In the genomic region with DNA sequence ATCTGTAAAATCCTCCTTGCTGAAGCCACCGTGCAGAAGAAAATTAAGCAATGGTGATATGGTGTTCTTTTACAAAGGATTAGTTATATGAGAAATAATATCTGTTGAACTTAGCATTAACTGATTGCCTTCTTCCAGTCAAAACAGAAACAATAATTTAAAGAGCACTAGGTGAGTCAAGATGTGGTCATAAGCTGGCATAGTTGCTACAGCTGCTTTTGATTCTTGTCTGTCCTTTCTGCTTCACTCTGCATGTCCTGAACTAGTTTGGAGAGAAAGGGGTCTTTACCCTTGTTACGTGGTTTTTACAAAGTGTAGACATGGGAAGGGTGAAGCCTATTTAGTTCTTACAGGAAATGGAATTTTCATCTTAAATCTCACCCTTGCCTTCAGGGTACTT, we compare ENCODE assay signal across 25 mouse cellular contexts.
"Had no signal": no experiment of that assay in that cellular context is flagged by ENCODE, and none has a peak within 500 bp of the region (broad histone marks: within the 10 kb centered on the region; RNA-seq: fewer than 3 reads in every experiment).

No protein-coding gene starts in this region.

- H3K27me3 ChIP-seq: heart, embryonic 13.5 days; heart, embryonic 15.5 days; hindbrain, embryonic 13.5 days; hindbrain, embryonic 15.5 days; kidney, embryonic 15.5 days; limb, embryonic 12.5 days; liver, embryonic 13.5 days; liver, embryonic 15.5 days had no signal

- H3K36me3 ChIP-seq: heart, embryonic 15.5 days; hindbrain, embryonic 13.5 days; hindbrain, embryonic 15.5 days; liver, embryonic 13.5 days; liver, embryonic 15.5 days had no signal

- H3K27ac ChIP-seq: gastrocnemius, adult 2 months; heart, adult 2 months; heart, embryonic 13.5 days; heart, embryonic 15.5 days; hindbrain, embryonic 13.5 days; hindbrain, embryonic 15.5 days; hindbrain, postnatal 0 days; kidney, embryonic 15.5 days; kidney, postnatal 0 days; layer of hippocampus, adult 2 months; left cerebral cortex, adult 2 months; limb, embryonic 10.5 days; limb, embryonic 12.5 days; liver, embryonic 13.5 days; liver, embryonic 15.5 days had no signal

- H3K4me3 ChIP-seq: gastrocnemius, adult 2 months; heart, adult 2 months; heart, embryonic 13.5 days; heart, embryonic 15.5 days; hindbrain, embryonic 13.5 days; hindbrain, embryonic 15.5 days; kidney, embryonic 15.5 days; layer of hippocampus, adult 2 months; left cerebral cortex, adult 2 months; limb, embryonic 10.5 days; limb, embryonic 12.5 days; liver, embryonic 13.5 days; liver, embryonic 15.5 days had no signal

- DNase-seq: gastrocnemius, adult 2 months; gastrocnemius, postnatal 10 days; gastrocnemius, postnatal 25 days; heart, adult 2 months; heart, postnatal 14 days; heart, postnatal 36 days; kidney, adult 11 months; kidney, adult 2 months; kidney, adult 9 months; kidney, postnatal 14 days; kidney, postnatal 36 days; liver; liver, embryonic 13.5 days had no signal
